Mouse (Mus musculus) neural tube, embryonic 13.5 days (tissue): ENCODE measurements around the gene Tns3. TPM values are rescaled to one million over a fixed set of nuclear protein-coding genes. Genes with fewer than 3 reads are reported as not detected.

ENCODE experiments used
- ATAC-seq: fragments of 200-750 bp; cut with Nextera tagmentation; 2 replicates; pipeline ENCODE4 v1.8.0; 2017; ENCODE audit warnings: low read depth, mild to moderate bottlenecking, moderate TSS enrichment, moderate library complexity
- H3K27ac ChIP-seq: fragments of 300-500 bp; sonication (generic); replicated peaks from 2 replicates; pipeline ENCODE4 v1.5.1; 2015; ENCODE audit warnings: moderate library complexity, mild to moderate bottlenecking, inconsistent platforms
- H3K27me3 ChIP-seq: fragments of 300-500 bp; sonication (generic); 2 replicates; pipeline ENCODE4 v1.6.1; 2015; ENCODE audit warnings: mild to moderate bottlenecking, inconsistent platforms
- H3K36me3 ChIP-seq: fragments of 300-500 bp; sonication (generic); 2 replicates; pipeline ENCODE4 v1.6.1; 2015; ENCODE audit warnings: mild to moderate bottlenecking, inconsistent platforms
- H3K4me1 ChIP-seq: fragments of 300-500 bp; sonication (generic); replicated peaks from 2 replicates; pipeline ENCODE4 v1.6.1; 2015; ENCODE audit warnings: inconsistent platforms
- H3K4me2 ChIP-seq: fragments of 300-500 bp; sonication (generic); 2 replicates; pipeline ENCODE4 v1.6.1; 2015; ENCODE audit warnings: inconsistent platforms, mild to moderate bottlenecking, moderate library complexity
- H3K4me3 ChIP-seq: fragments of 300-500 bp; sonication (generic); 2 replicates; pipeline ENCODE4 v1.5.1; 2015; ENCODE audit warnings: mild to moderate bottlenecking, inconsistent platforms
- H3K9ac ChIP-seq: fragments of 300-500 bp; sonication (generic); 2 replicates; pipeline ENCODE4 v1.6.1; 2015; ENCODE audit warnings: moderate library complexity, mild to moderate bottlenecking, inconsistent platforms
- H3K9me3 ChIP-seq: fragments of 300-500 bp; sonication (generic); 2 replicates; pipeline ENCODE4 v1.6.1; 2016; ENCODE audit warnings: inconsistent platforms
- WGBS: fragments of 180-500 bp; shearing (Covaris S2); methylation state at CpG from one replicate; pipeline ENCODE4 v1.1.7; 2015; 5-methylcytosine and 5-hydroxymethylcytosine counted together
- polyA plus RNA-seq: library from polyadenylated mRNA; unstranded; fragments of >200 nt; fragmentation: Nextera tagmentation; extraction: Ambion mirVana; gene quantifications from 2 replicates; pipeline ENCODE4 v1.2.1, GENCODE M21; 2015

Gene Tns3
- polyA plus RNA-seq, 1 experiment from 2014 or later = 7.9 TPM

DNA sequence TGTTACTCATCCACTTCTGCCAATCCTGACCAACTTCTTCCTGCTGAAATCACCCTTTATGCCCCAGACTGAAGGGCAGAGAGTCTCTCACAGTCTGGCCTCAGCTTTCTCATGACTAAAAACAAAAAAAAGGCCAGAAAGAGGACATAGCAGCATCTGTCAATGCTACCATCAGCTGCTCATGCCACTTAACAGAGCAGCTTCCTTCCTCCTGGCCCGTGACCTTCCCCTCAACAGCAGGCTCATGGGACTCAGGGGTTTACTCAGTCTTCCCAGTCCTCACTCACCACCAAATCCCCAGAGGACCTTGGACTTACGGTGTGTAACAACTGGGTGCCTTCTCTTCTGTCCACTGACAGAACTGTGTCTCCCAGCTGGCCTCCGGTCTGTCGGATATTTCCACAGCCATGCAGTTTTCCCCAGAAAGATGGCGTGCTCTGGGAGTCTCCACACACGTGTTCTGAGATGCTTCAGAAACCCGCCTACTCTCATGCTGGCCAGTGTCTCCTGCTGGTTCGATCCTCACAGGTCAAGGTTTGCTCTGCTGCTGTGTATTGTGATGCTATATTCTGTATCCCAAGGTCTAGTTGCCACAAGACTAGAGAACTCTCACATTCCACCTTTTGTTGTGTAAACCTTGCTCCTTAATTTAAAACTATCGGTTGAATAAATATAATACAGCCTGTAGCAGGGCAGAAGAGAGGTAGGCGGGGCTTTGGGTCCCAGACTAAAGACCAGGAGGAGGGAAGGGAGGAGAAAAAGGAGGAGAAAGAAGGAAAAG, 59.4 kb downstream of the Tns3 start:
- H3K36me3 ChIP-seq = no peaks in the 10 kb centered on the region
- no peak overlapping the region for H3K27ac ChIP-seq
- H3K9ac ChIP-seq = no peak overlapping the region
- H3K27me3 ChIP-seq = no peaks in the 10 kb centered on the region
- no peak overlapping the region for H3K4me2 ChIP-seq
- WGBS = 86% methylated on average over 10 of the region's 10 CpGs
- peaks cover 13% of the 10 kb centered on the region; the same call in 1 of the 2 replicates for H3K4me1 ChIP-seq
- H3K9me3 ChIP-seq = 0 out of 2 replicates have a peak, but pooled peaks cover 3% of the 10 kb centered on the region
- no peak overlapping the region for H3K4me3 ChIP-seq
- ATAC-seq = no peak

DNA sequence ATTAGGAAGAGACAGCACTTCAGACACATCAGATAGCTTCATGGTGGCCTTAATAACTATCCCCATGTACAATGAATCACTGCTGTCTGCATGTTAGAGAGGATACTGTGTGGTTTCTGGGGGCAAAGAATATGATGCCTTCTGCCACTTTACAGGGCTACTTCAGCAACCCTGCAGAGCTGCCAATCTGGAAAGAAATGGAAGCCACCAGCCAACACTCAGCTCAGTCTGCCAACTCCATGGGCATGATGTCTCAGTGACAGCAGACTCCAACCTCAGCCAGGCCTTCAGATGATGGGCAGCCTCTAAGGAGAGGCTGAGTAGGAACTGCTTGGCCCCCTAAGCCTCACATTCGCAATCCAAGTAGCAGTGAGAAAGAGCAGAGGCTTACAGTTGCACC, 61.7 kb downstream of the Tns3 start:
- 93% methylated on average over 1 of the region's 1 CpGs for WGBS

DNA sequence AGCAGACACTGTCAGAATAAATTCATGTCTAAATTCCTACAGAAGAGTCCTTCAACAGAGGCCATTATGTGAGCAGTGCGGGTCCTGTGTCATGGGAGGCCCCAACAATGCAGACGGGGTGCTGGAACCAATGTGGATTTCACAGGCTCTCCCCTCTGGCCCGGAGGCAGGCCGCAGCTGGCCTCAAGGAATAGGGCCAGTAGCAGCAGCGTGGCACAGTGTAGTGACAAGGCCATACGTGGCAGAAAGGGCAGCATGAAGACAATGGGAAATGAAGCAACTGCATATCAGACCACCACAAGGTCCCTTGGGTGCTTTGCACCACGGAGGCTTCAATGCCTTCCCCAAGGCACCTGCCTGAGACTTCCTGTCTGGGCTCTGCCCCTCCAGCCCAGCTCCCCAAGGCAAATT, 62.9 kb downstream of the Tns3 start:
- Histone ChIP-seq H3K4me2 (no peak overlapping the region), H3K9ac (no peak overlapping the region), H3K36me3 (no peaks in the 10 kb centered on the region), H3K9me3 (0 out of 2 replicates have a peak, but pooled peaks cover under 1% of the 10 kb centered on the region), H3K4me1 (peaks cover 13% of the 10 kb centered on the region; the same call in 1 of the 2 replicates), H3K27me3 (no peaks in the 10 kb centered on the region), H3K27ac (no peak overlapping the region), H3K4me3 (no peak overlapping the region)
- ATAC-seq = peak; percentile 63; the same call in 1 of the 2 replicates
- WGBS = 14% methylated on average over 7 of the region's 7 CpGs

More for the DNA sequence above, 61.7 kb downstream of the Tns3 start:
- Histone ChIP-seq H3K4me2 (no peak overlapping the region), H3K9me3 (0 out of 2 replicates have a peak, but pooled peaks cover 3% of the 10 kb centered on the region), H3K4me3 (no peak overlapping the region), H3K27ac (no peak overlapping the region), H3K27me3 (no peaks in the 10 kb centered on the region), H3K36me3 (no peaks in the 10 kb centered on the region), H3K9ac (no peak overlapping the region), H3K4me1 (peaks cover 13% of the 10 kb centered on the region; the same call in 1 of the 2 replicates)
- no peak for ATAC-seq

GRCm38 (mm10) chr11:8595642-8596041, 68.7 kb downstream of the Tns3 start:
- Histone ChIP-seq H3K27ac (no peak overlapping the region), H3K4me1 (0 out of 2 replicates have a peak, but pooled peaks cover 4% of the 10 kb centered on the region), H3K4me3 (no peak overlapping the region), H3K36me3 (no peaks in the 10 kb centered on the region), H3K4me2 (no peak overlapping the region), H3K9me3 (no peaks in the 10 kb centered on the region), H3K27me3 (no peaks in the 10 kb centered on the region), H3K9ac (no peak overlapping the region)
- WGBS = 93% methylated on average over 5 of the region's 5 CpGs
- ATAC-seq = no peak

GRCm38 (mm10) chr11:8593172-8593571, 71.2 kb downstream of the Tns3 start:
- H3K9ac ChIP-seq = no peak overlapping the region
- 91% methylated on average over 3 of the region's 3 CpGs for WGBS
- H3K27me3 ChIP-seq = no peaks in the 10 kb centered on the region
- no peaks in the 10 kb centered on the region for H3K4me1 ChIP-seq
- H3K4me3 ChIP-seq = no peak overlapping the region
- H3K27ac ChIP-seq = no peak overlapping the region
- no peak overlapping the region for H3K4me2 ChIP-seq
- H3K9me3 ChIP-seq = no peaks in the 10 kb centered on the region
- H3K36me3 ChIP-seq = no peaks in the 10 kb centered on the region
- no peak for ATAC-seq

GRCm38 (mm10) chr11:8591271-8591670, 73.1 kb downstream of the Tns3 start:
- no peaks in the 10 kb centered on the region for H3K27me3 ChIP-seq
- 0 out of 2 replicates have a peak, but pooled peaks cover 3% of the 10 kb centered on the region for H3K4me1 ChIP-seq
- H3K36me3 ChIP-seq = no peaks in the 10 kb centered on the region
- no peak for ATAC-seq
- no peaks in the 10 kb centered on the region for H3K9me3 ChIP-seq
- no peak overlapping the region for H3K4me2 ChIP-seq
- H3K4me3 ChIP-seq = no peak overlapping the region
- no peak overlapping the region for H3K9ac ChIP-seq
- WGBS = 87% methylated on average over 5 of the region's 5 CpGs
- no peak overlapping the region for H3K27ac ChIP-seq

DNA sequence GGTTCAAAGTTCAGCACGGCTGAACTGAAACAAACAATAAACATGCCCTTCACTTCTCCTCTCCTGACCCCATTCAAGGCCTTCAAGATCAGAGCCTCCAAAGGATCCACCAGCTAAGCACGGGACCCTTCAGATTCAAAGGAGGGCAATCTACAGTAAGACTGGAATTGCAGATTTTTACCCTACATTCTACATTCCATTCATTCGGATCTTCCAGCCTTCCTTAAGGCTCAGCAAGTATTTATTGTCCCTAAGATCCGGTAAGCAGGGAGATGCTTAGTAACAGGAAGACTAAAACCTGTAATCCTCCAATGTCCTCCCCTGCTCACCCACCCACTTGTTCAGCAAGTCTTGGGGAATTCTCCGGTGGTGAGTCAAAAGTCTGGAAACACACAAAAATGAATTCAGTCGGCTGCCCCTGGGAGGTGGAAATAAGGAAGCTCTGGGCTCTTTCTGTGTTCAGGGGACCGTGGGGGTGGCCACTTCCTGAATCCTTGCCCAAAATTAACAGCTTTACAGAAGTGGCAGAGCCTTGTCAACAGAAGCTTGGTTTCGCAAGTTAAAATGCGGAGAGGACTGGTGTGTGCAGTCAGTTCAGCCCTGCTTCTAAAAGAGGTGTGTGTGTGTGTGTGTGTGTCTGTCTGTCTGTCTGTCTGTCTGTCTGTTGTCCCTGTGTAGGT, 75.0 kb downstream of the Tns3 start:
- no peaks in the 10 kb centered on the region for H3K27me3 ChIP-seq
- H3K4me1 ChIP-seq = peaks cover 10% of the 10 kb centered on the region; the same call in 1 of the 2 replicates
- no peak for ATAC-seq
- H3K9ac ChIP-seq = no peak overlapping the region
- no peak overlapping the region for H3K4me3 ChIP-seq
- 76% methylated on average over 9 of the region's 9 CpGs for WGBS
- H3K27ac ChIP-seq = no peak overlapping the region
- H3K4me2 ChIP-seq = no peak overlapping the region
- no peaks in the 10 kb centered on the region for H3K36me3 ChIP-seq
- no peaks in the 10 kb centered on the region for H3K9me3 ChIP-seq

DNA sequence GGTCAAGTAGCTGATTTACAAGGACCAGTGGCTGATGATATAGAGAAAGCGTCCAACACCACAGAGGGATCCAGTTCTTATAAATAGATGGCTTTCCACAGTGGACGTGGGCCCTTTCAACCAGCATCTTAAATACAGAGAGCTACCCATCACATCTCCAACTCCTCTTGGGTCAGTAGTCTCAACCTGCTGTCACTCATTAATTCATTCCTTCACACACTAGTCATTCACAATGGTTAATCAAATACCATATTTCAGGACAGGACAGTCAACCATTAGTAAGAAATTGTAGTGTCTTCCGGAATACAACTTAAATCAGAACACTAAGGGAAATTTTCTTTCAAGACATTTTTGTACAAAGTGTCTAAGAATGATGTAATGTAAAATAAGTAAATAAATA, 76.4 kb downstream of the Tns3 start:
- Histone ChIP-seq H3K9ac (no peak overlapping the region), H3K4me1 (peaks cover 10% of the 10 kb centered on the region; the same call in 1 of the 2 replicates), H3K36me3 (no peaks in the 10 kb centered on the region), H3K27ac (no peak overlapping the region), H3K27me3 (no peaks in the 10 kb centered on the region), H3K4me3 (no peak overlapping the region), H3K4me2 (no peak overlapping the region), H3K9me3 (no peaks in the 10 kb centered on the region)
- 94% methylated on average over 3 of the region's 3 CpGs for whole genome bisulfite sequencing
- ATAC-seq = no peak

DNA sequence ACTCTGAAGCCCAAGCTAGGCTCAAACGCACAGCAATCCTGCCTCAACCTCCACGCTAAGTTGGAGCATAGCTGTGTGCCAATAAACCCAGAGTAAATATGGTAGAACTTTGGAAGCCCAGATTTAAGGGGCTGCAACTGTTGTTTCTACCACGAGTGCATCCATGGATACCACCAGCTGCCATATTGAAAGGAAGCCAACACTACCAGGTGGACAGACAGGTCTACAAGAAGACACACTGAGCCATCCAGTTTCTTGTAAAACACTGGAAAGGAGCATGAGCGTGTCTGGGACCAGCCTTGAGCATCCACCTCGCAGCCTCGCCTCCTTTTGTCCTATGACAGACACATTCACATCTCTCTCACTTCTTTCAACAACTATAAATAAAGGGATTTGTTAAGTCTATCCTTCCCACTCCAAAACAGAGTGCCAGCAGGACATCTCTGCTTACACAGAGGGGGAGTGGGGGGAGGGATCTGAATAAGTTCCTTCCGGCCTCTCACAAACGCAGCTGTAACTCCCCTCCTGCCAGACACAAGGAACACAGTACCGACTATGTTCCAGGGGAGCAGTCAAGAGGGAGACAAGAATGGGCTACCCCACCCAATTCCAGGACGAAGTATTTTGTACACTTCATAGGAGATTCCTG, 77.2 kb downstream of the Tns3 start:
- Histone ChIP-seq H3K4me2 (no peak overlapping the region), H3K36me3 (no peaks in the 10 kb centered on the region), H3K4me1 (peaks cover 10% of the 10 kb centered on the region; the same call in 1 of the 2 replicates), H3K9ac (no peak overlapping the region), H3K4me3 (no peak overlapping the region), H3K9me3 (no peaks in the 10 kb centered on the region), H3K27ac (no peak overlapping the region), H3K27me3 (no peaks in the 10 kb centered on the region)
- WGBS = 62% methylated on average over 10 of the region's 10 CpGs
- ATAC-seq = no peak

DNA sequence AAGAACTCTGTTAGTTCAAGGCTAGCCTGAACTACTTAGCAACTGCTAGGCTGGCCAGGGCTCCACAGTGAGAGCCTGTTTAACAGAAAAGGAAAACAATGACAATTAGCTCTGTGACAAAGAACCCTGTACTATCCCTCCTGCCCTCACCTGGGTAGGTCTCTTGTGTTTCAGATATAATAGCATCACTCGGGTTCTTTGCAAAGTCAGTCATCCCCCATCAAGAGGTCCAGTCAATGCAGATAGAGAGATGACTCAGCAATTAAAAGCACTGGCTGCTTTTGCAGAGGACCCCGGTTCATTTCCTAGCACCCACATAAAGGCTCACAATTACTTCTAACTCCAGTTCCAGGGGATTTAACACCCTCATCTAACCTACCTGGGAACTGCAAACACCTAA, 78.0 kb downstream of the Tns3 start:
- Histone ChIP-seq H3K4me3 (no peak overlapping the region), H3K4me1 (peaks cover 10% of the 10 kb centered on the region; the same call in 1 of the 2 replicates), H3K27me3 (no peaks in the 10 kb centered on the region), H3K36me3 (no peaks in the 10 kb centered on the region), H3K9ac (no peak overlapping the region), H3K4me2 (no peak overlapping the region), H3K27ac (no peak overlapping the region), H3K9me3 (no peaks in the 10 kb centered on the region)
- ATAC-seq = no peak
- 78% methylated on average over 2 of the region's 2 CpGs for WGBS

GRCm38 (mm10) chr11:8585686-8586085, 78.6 kb downstream of the Tns3 start:
- no peak for ATAC-seq
- H3K9ac ChIP-seq = no peak overlapping the region
- H3K27me3 ChIP-seq = no peaks in the 10 kb centered on the region
- H3K9me3 ChIP-seq = no peaks in the 10 kb centered on the region
- H3K4me3 ChIP-seq = no peak overlapping the region
- H3K27ac ChIP-seq = no peak overlapping the region
- H3K4me1 ChIP-seq = peaks cover 10% of the 10 kb centered on the region; the same call in 1 of the 2 replicates
- WGBS = 76% methylated on average over 3 of the region's 3 CpGs
- H3K36me3 ChIP-seq = no peaks in the 10 kb centered on the region
- no peak overlapping the region for H3K4me2 ChIP-seq

DNA sequence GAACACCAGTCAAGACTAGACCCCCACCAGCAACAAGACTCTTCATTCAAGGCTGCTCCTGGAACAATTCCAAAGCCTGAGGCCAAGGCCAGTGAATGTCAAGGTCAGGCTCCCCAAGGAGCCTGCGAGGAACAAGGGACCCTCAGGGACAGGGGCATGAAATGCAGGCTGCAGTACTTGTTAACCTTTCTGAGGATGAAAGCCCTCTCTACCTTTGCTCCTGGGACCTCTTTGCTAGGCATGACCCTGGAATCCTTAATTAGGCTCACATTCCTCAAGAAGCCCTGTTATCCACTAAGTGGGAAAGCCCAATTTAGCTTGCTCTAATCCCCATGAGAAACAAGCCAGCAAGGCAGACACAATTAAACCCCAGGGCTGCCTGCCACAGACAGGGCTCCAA, 79.4 kb downstream of the Tns3 start:
- peaks cover 10% of the 10 kb centered on the region; the same call in 1 of the 2 replicates for H3K4me1 ChIP-seq
- H3K4me3 ChIP-seq = no peak overlapping the region
- no peaks in the 10 kb centered on the region for H3K36me3 ChIP-seq
- ATAC-seq = no peak
- H3K27me3 ChIP-seq = no peaks in the 10 kb centered on the region
- H3K9ac ChIP-seq = no peak overlapping the region
- H3K4me2 ChIP-seq = no peak overlapping the region
- 60% methylated on average over 1 of the region's 1 CpGs for WGBS
- H3K27ac ChIP-seq = no peak overlapping the region
- no peaks in the 10 kb centered on the region for H3K9me3 ChIP-seq
